Mouse (Mus musculus) olfactory bulb, adult 2 months (tissue): ENCODE data around the gene Fabp3.

Experiments
- CTCF ChIP-seq: fragments of 200-500 bp; IDR thresholded peaks from 2 replicates; pipeline ENCODE4 v1.5.1; 2012; ENCODE audit warnings: low read depth, mild to moderate bottlenecking, low read length, moderate library complexity; ENCODE audit not compliant: insufficient read depth
- POLR2A ChIP-seq: fragments of 200-500 bp; IDR thresholded peaks from 2 replicates; pipeline ENCODE4 v1.6.1; 2012; ENCODE audit warnings: mild to moderate bottlenecking, low read depth, low read length, moderate library complexity; ENCODE audit not compliant: insufficient read depth

- TF ChIP-seq CTCF (no peak), POLR2A (no peak)
These were observed 41.3 kb downstream of the Fabp3 start for GRCm38 (mm10) chr4:130349666-130350065.
